Mouse (Mus musculus): ENCODE results near the gene Pla1a.

- TF ChIP-seq POLR2A (IDR thresholded peaks at IDR 0.05; ENCODE audit: borderline replicate concordance, extremely low read depth, insufficient read depth, insufficient read length, poor library complexity, severe bottlenecking) (no peak), CTCF (IDR thresholded peaks at IDR 0.05; ENCODE audit: borderline replicate concordance, extremely low read depth, insufficient read depth, insufficient read length) (no peak)
Measured at GRCm38 (mm10) chr16:38366231-38366630, 66.7 kb downstream of the Pla1a start.

Measured in brain, embryonic 14.5 days (tissue).